Mouse (Mus musculus) forebrain, embryonic 15.5 days (tissue): ENCODE measurements around the gene Trmt61a. TPM values are rescaled to one million over a fixed set of nuclear protein-coding genes. Genes with fewer than 3 reads are reported as not detected.

Experiments used
- ATAC-seq: fragments of 200-750 bp; cut with Nextera tagmentation; replicated peaks from 2 replicates; pipeline ENCODE4 v1.8.0; 2017; ENCODE audit warnings: mild to moderate bottlenecking, moderate TSS enrichment, moderate library complexity
- H3K27ac ChIP-seq: fragments of 300-500 bp; sonication (generic); replicated peaks from 2 replicates; pipeline ENCODE4 v1.5.1; 2015; ENCODE audit warnings: mild to moderate bottlenecking, inconsistent platforms
- H3K27me3 ChIP-seq: fragments of 300-500 bp; sonication (generic); 2 replicates; pipeline ENCODE4 v1.6.1; 2015; ENCODE audit warnings: inconsistent platforms
- H3K36me3 ChIP-seq: fragments of 300-500 bp; sonication (generic); 2 replicates; pipeline ENCODE4 v1.6.1; 2015; ENCODE audit warnings: mild to moderate bottlenecking, inconsistent platforms
- H3K4me1 ChIP-seq: fragments of 300-500 bp; sonication (generic); 2 replicates; pipeline ENCODE4 v1.6.1; 2015; ENCODE audit warnings: inconsistent platforms
- H3K4me2 ChIP-seq: fragments of 300-500 bp; sonication (generic); replicated peaks from 2 replicates; pipeline ENCODE4 v1.6.1; 2015; ENCODE audit warnings: mild to moderate bottlenecking, inconsistent platforms
- H3K4me3 ChIP-seq: fragments of 300-500 bp; sonication (generic); 2 replicates; pipeline ENCODE4 v1.5.1; 2015; ENCODE audit warnings: mild to moderate bottlenecking, inconsistent platforms
- H3K9ac ChIP-seq: fragments of 300-500 bp; sonication (generic); replicated peaks from 2 replicates; pipeline ENCODE4 v1.6.1; 2015; ENCODE audit warnings: mild to moderate bottlenecking, inconsistent platforms
- H3K9me3 ChIP-seq: fragments of 300-500 bp; sonication (generic); 2 replicates; pipeline ENCODE4 v1.6.1; 2016; ENCODE audit warnings: inconsistent platforms
- WGBS: fragments of 180-500 bp; shearing (Covaris S2); methylation state at CpG from one replicate; pipeline ENCODE4 v1.1.7; 2015; ENCODE audit warnings: mixed read lengths; 5-methylcytosine and 5-hydroxymethylcytosine counted together
- polyA plus RNA-seq: library from polyadenylated mRNA; unstranded; fragments of >200 nt; fragmentation: Nextera tagmentation; extraction: Ambion mirVana; gene quantifications from 2 replicates; pipeline ENCODE4 v1.2.1, GENCODE M21; 2015

Trmt61a gene
- polyA plus RNA-seq, 1 experiment from 2014 or later, result 10.6 TPM

GRCm38 (mm10) chr12:111675797-111676580, 1.9 kb upstream of the Trmt61a start:
- WGBS, result 91% methylated on average over 6 of the region's 6 CpGs

GRCm38 (mm10) chr12:111677421-111677820, 484 bp upstream of the Trmt61a start:
- H3K4me3 ChIP-seq, result peak overlapping the region; percentile 96
- WGBS, result 14% methylated on average over 5 of the region's 5 CpGs
- peak overlapping the region; percentile 97 for H3K4me2 ChIP-seq
- no peaks in the 10 kb centered on the region for H3K9me3 ChIP-seq
- peak overlapping the region; percentile 82 for H3K9ac ChIP-seq
- no peaks in the 10 kb centered on the region for H3K27me3 ChIP-seq
- H3K27ac ChIP-seq, result peak overlapping the region; percentile 96
- H3K36me3 ChIP-seq, result no peaks in the 10 kb centered on the region
- peaks cover 29% of the 10 kb centered on the region for H3K4me1 ChIP-seq
- ATAC-seq, result peak; percentile 46

More at GRCm38 (mm10) chr12:111675797-111676580, 1.9 kb upstream of the Trmt61a start:
- Histone ChIP-seq H3K36me3 (no peaks in the 10 kb centered on the region), H3K4me3 (no peak overlapping the region), H3K9me3 (no peaks in the 10 kb centered on the region), H3K27ac (no peak overlapping the region), H3K4me1 (peaks cover 34% of the 10 kb centered on the region), H3K9ac (no peak overlapping the region), H3K27me3 (no peaks in the 10 kb centered on the region), H3K4me2 (no peak overlapping the region)
- no peak for ATAC-seq

- peak overlapping the region; percentile 96 for H3K4me3 ChIP-seq
- WGBS, result 7% methylated on average over 13 of the region's 13 CpGs
These were observed 697 bp downstream of the Trmt61a start for GRCm38 (mm10) chr12:111678670-111678933.

GRCm38 (mm10) chr12:111678997-111679396, 1.1 kb downstream of the Trmt61a start:
- peak overlapping the region; percentile 97 for H3K4me2 ChIP-seq
- H3K4me3 ChIP-seq, result peak overlapping the region; percentile 96
- peak overlapping the region; percentile 82; the same call in 1 of the 2 replicates for H3K9ac ChIP-seq
- H3K27me3 ChIP-seq, result no peaks in the 10 kb centered on the region
- no peak for ATAC-seq
- H3K9me3 ChIP-seq, result no peaks in the 10 kb centered on the region
- H3K4me1 ChIP-seq, result peaks cover 23% of the 10 kb centered on the region
- no peaks in the 10 kb centered on the region for H3K36me3 ChIP-seq
- WGBS, result 59% methylated on average over 7 of the region's 7 CpGs
- no peak overlapping the region for H3K27ac ChIP-seq

More at GRCm38 (mm10) chr12:111678670-111678933, 697 bp downstream of the Trmt61a start:
- no peak for ATAC-seq
- Histone ChIP-seq H3K36me3 (no peaks in the 10 kb centered on the region), H3K27ac (no peak overlapping the region), H3K9me3 (no peaks in the 10 kb centered on the region), H3K4me1 (peaks cover 23% of the 10 kb centered on the region), H3K27me3 (no peaks in the 10 kb centered on the region), H3K9ac (peak overlapping the region; percentile 82), H3K4me2 (peak overlapping the region; percentile 97)

GRCm38 (mm10) chr12:111680661-111681060, 2.8 kb downstream of the Trmt61a start:
- Histone ChIP-seq H3K4me2 (no peak overlapping the region), H3K27me3 (no peaks in the 10 kb centered on the region), H3K4me3 (no peak overlapping the region), H3K4me1 (peaks cover 23% of the 10 kb centered on the region), H3K9me3 (no peaks in the 10 kb centered on the region), H3K36me3 (0 out of 2 replicates have a peak, but pooled peaks cover 3% of the 10 kb centered on the region), H3K9ac (no peak overlapping the region), H3K27ac (no peak overlapping the region)
- 94% methylated on average over 13 of the region's 13 CpGs for WGBS
- ATAC-seq, result no peak

- no peak overlapping the region for H3K27ac ChIP-seq
- H3K4me3 ChIP-seq, result no peak overlapping the region
- no peak overlapping the region for H3K4me2 ChIP-seq
- 0 out of 2 replicates have a peak, but pooled peaks cover 3% of the 10 kb centered on the region for H3K36me3 ChIP-seq
- H3K27me3 ChIP-seq, result no peaks in the 10 kb centered on the region
- WGBS, result 83% methylated on average over 8 of the region's 8 CpGs
- H3K9ac ChIP-seq, result no peak overlapping the region
- peaks cover 23% of the 10 kb centered on the region for H3K4me1 ChIP-seq
- ATAC-seq, result no peak
- H3K9me3 ChIP-seq, result no peaks in the 10 kb centered on the region
These were observed 3.4 kb downstream of the Trmt61a start for GRCm38 (mm10) chr12:111681305-111681704.

- Histone ChIP-seq H3K4me2 (no peak overlapping the region), H3K4me3 (no peak overlapping the region), H3K27me3 (no peaks in the 10 kb centered on the region), H3K36me3 (0 out of 2 replicates have a peak, but pooled peaks cover 3% of the 10 kb centered on the region), H3K9ac (no peak overlapping the region), H3K27ac (no peak overlapping the region), H3K9me3 (no peaks in the 10 kb centered on the region), H3K4me1 (peaks cover 28% of the 10 kb centered on the region)
- WGBS, result 88% methylated on average over 5 of the region's 5 CpGs
- ATAC-seq, result no peak
These were observed 4.1 kb downstream of the Trmt61a start for GRCm38 (mm10) chr12:111682003-111682402.

GRCm38 (mm10) chr12:111682806-111683205, 4.9 kb downstream of the Trmt61a start:
- 70% methylated on average over 5 of the region's 5 CpGs for WGBS
- Histone ChIP-seq H3K36me3 (0 out of 2 replicates have a peak, but pooled peaks cover 3% of the 10 kb centered on the region), H3K9ac (no peak overlapping the region), H3K4me3 (no peak overlapping the region), H3K4me1 (peaks cover 29% of the 10 kb centered on the region), H3K27ac (no peak overlapping the region), H3K4me2 (no peak overlapping the region), H3K9me3 (no peaks in the 10 kb centered on the region), H3K27me3 (no peaks in the 10 kb centered on the region)
- ATAC-seq, result no peak

- H3K27me3 ChIP-seq, result no peaks in the 10 kb centered on the region
- WGBS, result 93% methylated on average over 4 of the region's 4 CpGs
- peaks cover 24% of the 10 kb centered on the region for H3K4me1 ChIP-seq
- 0 out of 2 replicates have a peak, but pooled peaks cover 3% of the 10 kb centered on the region for H3K36me3 ChIP-seq
- no peak overlapping the region for H3K9ac ChIP-seq
- H3K4me2 ChIP-seq, result no peak overlapping the region
- H3K9me3 ChIP-seq, result no peaks in the 10 kb centered on the region
- peak overlapping the region; percentile 85 for H3K27ac ChIP-seq
- ATAC-seq, result no peak
- no peak overlapping the region for H3K4me3 ChIP-seq
These were observed 8.5 kb downstream of the Trmt61a start for GRCm38 (mm10) chr12:111686390-111686789.

GRCm38 (mm10) chr12:111687350-111688068, 9.6 kb downstream of the Trmt61a start:
- WGBS, result 4% methylated on average over 14 of the region's 14 CpGs
- H3K4me1 ChIP-seq, result peaks cover 35% of the 10 kb centered on the region
- H3K4me3 ChIP-seq, result no peak overlapping the region
- no peaks in the 10 kb centered on the region for H3K9me3 ChIP-seq
- no peaks in the 10 kb centered on the region for H3K27me3 ChIP-seq
- H3K36me3 ChIP-seq, result 0 out of 2 replicates have a peak, but pooled peaks cover 3% of the 10 kb centered on the region
- H3K9ac ChIP-seq, result 0 out of 2 replicates have a peak overlapping the region, but pooled peaks have one; percentile 5
- peak; percentile 73 for ATAC-seq
- H3K27ac ChIP-seq, result peak overlapping the region; percentile 85
- H3K4me2 ChIP-seq, result no peak overlapping the region

- H3K27ac ChIP-seq, result peak overlapping the region; percentile 85
- H3K4me3 ChIP-seq, result no peak overlapping the region
- H3K27me3 ChIP-seq, result no peaks in the 10 kb centered on the region
- ATAC-seq, result no peak
- H3K4me2 ChIP-seq, result no peak overlapping the region
- no peak overlapping the region for H3K9ac ChIP-seq
- WGBS, result 33% methylated on average over 2 of the region's 2 CpGs
- H3K36me3 ChIP-seq, result 0 out of 2 replicates have a peak, but pooled peaks cover 3% of the 10 kb centered on the region
- H3K9me3 ChIP-seq, result no peaks in the 10 kb centered on the region
- H3K4me1 ChIP-seq, result peaks cover 40% of the 10 kb centered on the region
These were observed 10.1 kb downstream of the Trmt61a start for GRCm38 (mm10) chr12:111688069-111688428.

GRCm38 (mm10) chr12:111689426-111689825, 11.5 kb downstream of the Trmt61a start:
- Histone ChIP-seq H3K4me1 (peaks cover 54% of the 10 kb centered on the region), H3K9ac (no peak overlapping the region), H3K27ac (no peak overlapping the region), H3K27me3 (no peaks in the 10 kb centered on the region), H3K36me3 (0 out of 2 replicates have a peak, but pooled peaks cover under 1% of the 10 kb centered on the region), H3K4me2 (no peak overlapping the region), H3K4me3 (no peak overlapping the region), H3K9me3 (no peaks in the 10 kb centered on the region)
- no peak for ATAC-seq
- 80% methylated on average over 11 of the region's 11 CpGs for WGBS
